Mouse (Mus musculus): ENCODE measurements around the gene Exoc4. TPM values are rescaled to one million over a fixed set of nuclear protein-coding genes. Genes with fewer than 3 reads are reported as not detected.

Gene Exoc4
- total RNA-seq, 2 experiments from 2014 or later: 40.0 to 49.3 TPM

DNA sequence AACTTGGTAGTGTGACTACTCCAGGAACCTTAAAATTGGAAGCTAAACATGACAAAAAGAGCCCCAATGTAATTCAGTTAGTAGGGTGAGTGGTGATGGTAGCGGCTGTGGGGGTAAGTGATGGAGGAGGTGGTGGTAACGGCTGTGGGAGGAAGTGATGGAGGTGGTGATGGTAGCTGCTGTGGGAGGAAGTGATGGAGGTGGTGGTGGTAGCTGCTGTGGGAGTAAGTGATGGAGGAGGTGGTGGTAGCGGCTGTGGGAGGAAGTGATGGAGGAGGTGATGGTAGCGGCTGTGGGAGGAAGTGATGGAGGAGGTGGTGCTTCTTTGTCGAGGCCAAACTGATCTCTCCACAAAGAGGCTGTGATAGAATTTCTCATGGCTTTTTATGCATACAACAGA, 369.7 kb downstream of the Exoc4 start:
- ATAC-seq (replicated peaks; ENCODE audit: poor library complexity): no peak

DNA sequence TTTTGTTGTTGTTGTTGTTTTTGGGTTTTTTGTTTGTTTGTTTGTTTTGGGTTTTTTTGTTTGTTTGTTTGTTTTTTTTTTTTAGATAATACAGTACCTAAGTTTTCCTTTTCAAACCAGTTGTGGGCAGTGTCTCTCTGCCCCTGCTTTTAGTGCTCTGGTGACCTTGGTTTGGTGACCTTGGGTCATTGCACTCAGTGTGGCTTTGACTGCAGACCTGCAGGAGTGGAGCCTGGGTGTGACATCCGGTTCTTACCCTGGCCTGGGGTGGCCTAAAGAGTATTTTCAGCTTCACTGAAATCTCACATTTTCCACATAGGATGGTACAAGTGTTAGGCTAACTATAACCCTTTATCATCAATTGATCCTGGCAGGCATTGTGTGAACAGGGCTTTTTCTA, 371.8 kb downstream of the Exoc4 start:
- ATAC-seq (replicated peaks; ENCODE audit: poor library complexity): no peak

DNA sequence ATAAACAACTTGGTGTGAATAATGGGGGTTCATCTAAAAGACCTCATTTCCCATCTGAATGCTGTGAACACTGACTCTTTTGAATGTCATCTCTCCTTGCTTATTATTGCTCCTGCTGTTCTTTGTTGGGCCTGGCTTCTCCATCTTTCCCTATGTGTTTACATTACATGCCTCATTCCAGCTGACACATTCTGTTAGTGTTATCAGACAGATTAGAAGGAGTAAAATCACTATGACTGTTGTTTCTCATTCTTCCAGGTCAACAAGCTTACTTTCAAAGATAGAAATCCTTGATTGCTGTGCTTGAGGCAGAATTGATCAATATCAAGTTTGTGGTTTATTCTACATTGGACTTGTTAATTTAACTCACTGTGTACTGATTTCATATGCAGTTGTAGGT, 377.0 kb downstream of the Exoc4 start:
- no peak for ATAC-seq (replicated peaks; ENCODE audit: poor library complexity)

DNA sequence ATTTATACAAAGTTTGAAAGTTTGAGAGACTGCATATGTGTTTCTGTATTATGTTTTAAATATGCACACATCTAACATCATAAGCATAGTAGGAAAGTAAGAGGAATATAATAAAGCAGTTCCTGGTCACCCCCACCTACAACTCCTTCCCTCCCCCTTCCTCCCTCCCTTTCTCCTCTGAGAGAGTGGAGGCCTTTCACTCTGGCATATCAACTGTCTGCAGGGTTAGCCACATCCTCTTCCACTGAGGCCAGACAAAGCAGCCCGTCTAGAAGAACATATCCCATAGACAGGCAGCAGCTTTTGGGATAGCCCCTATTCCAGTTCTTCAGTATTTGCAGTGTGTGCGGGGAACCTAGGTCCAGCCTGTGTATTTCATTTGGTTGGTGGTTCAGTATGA, 382.2 kb downstream of the Exoc4 start:
- ATAC-seq (replicated peaks; ENCODE audit: poor library complexity): no peak

DNA sequence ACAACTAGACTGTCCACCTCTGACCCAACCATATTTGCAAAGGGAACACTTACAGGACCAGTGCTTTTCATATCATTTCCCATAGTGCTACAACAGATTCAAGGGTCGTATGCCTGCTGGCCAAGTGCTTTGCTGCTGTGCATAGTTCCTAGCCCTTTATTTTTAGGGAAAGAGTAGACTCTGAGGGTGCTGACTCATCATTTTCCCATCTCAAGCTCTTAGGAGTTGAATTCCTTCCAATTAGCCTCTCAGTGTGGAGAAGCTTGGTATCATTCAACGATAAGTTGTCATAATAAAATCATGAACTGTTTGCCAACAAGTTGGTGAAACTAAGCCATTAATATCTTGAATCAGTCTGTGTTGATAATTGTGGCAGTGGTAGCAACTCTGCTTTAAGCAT, 388.3 kb downstream of the Exoc4 start:
- no peak for ATAC-seq (replicated peaks; ENCODE audit: poor library complexity)

DNA sequence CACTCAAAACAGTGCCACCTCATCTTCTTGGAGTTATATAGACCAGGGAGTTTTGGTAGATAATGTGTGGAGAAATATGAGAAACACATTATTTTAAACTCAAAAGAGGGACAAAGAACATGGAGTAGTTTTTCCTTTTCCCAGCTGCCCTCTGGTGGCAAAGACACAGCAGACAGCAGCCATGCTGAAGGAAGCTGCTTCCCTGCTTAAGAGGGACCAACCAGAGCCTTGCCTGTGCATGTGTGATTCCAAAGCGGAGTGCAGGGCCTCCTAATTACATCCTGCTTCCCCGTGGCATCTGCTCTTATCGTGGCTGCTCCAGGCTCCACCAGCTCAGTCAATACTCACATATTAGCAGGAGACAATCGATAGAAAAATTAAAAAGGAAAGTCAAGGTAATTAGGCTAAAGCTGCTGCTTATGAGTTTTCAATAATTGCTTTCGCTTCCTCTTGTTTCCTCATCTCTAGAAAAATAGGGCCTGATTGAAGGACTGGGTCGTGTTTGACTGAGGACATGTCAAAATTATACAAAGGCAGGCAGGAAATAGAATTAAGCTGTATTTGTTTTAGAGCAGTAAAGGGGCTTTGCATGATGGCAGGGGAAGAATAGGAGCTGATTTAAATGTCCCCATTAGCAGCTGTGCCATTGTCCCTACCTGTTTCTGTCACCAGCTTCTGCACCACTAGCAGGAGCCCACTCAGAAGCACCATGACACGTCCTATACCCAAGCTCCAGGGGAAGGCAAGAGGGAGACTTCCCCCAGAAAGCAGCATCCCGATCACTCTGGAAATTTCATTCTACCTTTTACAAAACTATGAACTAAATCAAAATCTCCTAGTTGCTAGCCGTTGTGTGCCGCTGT, 433.1 kb downstream of the Exoc4 start:
- no peak for ATAC-seq (replicated peaks; ENCODE audit: poor library complexity)

DNA sequence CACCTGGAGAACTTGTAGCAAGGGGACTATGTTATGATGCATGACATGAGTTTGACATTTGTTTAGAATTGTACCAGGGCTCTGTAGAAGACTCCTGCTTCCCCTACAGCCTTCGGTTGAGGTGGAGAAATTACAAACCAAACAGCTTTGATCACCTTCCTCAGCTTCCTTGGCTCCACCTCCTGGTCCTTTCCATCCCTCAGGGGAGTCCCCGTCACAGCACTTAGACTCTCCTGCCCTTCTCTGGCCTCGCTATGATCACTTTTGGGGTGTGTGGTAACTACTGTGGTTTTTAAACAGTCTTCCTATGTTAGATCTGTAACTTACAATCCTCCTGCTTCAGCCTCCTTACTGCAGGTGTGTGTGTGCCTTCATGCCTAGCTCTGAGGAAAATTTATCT, 434.6 kb downstream of the Exoc4 start:
- ATAC-seq (replicated peaks; ENCODE audit: poor library complexity): no peak

DNA sequence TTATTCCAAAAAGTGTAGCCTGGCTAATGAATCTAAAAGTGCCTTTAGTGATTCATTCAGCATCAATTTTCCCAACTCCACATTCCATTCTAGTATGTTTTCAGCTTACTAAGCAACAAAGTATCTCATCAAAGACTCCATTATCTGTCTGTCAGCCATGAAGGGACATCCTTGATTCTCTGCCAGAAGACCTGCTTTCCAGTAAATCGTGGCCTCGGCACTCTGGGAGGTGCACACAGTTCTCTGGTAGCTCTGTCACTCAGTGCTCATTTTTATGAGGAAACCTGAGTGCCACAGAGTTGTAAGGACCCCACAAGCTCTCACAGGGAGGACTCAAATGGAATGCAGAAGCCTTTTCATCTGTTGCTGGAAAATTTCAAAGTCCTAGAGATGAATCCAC, 436.4 kb downstream of the Exoc4 start:
- ATAC-seq (replicated peaks; ENCODE audit: poor library complexity): no peak

DNA sequence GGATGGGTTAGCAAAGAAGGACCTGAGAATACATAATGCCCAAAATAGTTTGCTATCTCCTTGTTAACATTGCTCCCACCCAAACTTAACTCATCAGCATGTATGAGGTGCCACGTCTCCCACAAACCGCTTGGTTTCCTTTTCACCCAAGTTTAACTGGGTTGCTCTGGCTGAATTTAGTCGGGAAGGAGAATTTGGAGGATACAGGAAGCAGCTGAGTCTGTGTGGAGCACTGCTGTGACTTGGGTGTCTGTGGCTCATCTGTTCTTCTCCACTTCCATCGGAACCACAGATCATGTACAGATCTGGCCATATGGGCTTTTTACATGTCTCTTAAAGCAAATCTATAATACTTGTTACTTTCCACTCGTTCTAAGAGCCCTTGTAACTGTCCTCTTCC, 441.7 kb downstream of the Exoc4 start:
- ATAC-seq (replicated peaks; ENCODE audit: poor library complexity): no peak

DNA sequence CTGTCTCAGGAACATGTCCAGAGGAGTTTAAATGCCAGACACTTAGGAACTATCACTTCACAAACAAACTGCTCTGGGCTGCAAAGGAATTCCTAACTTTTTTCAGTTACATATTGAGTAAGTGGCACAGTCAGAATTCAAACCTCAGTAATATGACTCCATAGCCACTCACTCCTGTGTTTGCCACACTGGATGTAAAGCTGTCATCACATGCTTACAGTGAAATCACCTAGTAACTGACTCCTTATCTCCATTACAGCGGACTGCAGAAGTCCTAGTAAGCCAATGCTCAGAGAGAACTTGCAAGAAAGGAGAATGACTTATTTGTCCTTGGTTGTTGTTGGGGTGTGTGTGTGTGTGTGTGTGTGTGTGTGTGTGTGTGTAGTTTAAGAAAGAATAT, 448.1 kb downstream of the Exoc4 start:
- ATAC-seq (replicated peaks; ENCODE audit: poor library complexity): no peak

DNA sequence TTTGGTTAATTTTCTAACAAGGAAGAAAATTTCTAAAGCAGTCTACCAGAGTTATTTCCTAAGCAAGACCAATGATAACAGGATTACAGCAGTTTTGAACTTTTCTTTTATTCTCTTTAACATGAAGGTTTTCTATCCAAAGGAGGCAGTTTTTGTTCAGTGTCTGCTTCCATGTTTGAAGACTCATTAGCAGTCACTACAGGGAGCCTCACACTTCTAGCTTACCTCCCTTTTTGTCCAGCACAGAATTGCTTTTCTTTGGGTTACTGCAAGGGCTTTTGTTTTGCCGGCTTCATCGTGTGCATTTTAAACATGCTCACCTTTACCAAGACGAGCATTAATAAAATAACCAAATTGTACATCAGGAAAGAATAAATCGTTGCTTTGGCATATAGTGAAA, 460.0 kb downstream of the Exoc4 start:
- ATAC-seq (replicated peaks; ENCODE audit: poor library complexity): no peak

DNA sequence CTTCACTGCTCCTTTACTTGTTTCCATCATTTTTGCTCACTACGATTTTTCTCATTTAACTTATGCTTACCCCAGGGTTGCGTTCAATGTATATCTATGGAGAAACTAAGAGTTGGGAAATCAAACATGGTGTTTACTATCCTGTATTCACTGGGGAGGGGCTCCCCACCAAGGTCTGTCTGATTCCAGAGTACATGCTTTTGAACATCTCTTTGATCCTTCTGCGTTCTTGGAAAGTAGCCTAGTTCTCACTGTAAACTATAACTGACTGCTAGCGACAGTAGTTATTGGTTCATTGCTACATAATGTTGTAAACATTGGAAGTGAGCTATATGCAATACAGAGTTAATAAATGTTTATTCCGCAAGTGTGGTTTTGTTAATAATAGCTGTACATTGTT, 460.5 kb downstream of the Exoc4 start:
- no peak for ATAC-seq (replicated peaks; ENCODE audit: poor library complexity)

DNA sequence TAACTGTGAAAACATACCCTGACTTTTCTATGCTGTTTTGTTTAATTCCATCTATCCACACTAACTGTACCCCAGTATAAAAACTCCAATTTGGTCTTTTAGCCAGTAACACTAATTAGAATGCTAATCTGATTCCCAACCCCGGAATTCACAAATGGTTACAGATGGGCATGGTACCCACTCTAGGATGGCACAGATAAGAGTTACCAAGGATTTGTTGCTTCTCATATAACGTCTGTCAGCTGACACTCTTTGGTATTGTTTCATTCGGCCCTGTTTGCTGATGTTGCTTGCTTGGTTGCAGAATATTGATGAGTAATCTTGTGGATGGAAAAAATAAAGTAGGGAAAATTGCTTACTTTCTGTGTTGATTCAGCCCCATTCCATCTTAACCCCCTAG, 462.9 kb downstream of the Exoc4 start:
- ATAC-seq (replicated peaks; ENCODE audit: poor library complexity): no peak

DNA sequence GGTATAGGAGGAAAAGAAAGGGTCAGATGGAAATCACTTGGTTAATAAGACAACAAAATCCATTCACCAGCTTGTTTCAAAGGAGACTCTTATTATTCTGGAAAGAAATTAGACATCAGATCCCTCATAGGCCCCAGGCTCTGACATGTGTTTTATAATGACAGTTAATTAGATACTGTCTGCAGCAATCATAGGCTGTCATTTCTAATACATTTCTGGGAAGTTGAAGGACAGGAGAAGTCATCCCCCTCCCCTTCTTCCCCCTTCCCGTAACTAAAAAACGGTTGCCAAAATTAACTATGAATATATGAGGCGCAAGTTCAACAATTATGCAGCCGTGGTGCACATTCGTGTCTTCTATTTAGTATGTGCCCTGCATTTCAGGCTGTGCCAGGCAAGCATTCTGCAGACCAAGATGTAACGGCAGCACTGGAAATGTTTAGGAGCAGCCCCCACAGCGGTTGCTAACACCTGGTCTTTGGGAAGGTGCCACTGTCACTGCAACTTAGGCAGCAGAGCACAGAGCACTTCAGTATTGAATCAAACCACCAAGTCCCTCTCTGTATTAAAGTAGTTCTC, 463.7 kb downstream of the Exoc4 start:
- ATAC-seq (replicated peaks; ENCODE audit: poor library complexity): no peak

DNA sequence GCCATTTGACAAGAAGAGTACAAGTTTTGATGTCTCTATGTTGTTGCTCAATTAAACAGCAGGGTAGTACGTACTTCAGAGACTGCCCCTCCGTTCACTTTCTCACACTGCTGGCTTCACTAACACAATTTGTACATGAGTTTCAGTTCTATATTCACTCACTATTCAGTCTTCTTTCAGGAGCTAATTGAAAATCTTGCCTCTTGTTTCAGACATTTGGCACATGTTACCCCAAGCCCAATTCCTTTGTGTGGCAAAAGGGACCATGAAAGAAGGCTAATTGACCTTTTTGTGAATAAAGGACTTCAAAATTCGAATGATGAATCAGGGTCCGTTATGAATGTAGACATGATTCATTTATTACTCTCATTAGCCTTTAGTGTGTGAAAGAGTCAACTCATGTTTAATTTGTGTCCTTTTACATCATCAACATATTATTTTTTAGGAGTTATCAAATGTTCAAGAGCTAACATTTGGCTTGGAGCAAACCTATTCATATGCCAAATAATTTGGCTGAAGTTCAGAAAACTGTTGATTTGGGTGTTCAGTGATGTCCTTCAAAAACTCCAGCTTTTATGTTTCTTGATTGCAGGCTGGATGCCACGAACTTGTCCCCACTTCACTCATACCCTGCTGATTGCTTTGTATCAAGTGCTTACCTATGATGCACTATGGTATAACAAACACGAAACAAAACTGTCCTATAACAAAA, 467.5 kb downstream of the Exoc4 start:
- ATAC-seq (replicated peaks; ENCODE audit: poor library complexity): no peak

DNA sequence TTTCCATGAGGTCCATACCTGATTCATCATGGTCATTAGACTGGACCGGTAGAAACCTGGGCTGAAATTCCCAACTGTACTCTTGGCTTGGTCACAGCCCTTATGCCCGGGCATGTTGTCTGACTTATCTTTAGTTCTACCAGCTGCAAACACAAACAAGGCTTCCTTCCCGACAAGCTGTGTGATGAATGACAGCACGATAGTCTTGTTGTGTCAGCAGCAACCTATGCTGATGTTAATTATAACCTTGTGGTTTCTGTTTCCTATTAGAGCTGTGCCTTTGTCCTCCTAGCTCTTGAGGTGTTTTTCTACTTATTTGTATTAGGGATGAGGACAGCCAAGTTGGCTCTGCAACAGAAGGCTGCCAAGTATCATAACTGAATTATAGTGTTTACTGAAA, 472.3 kb downstream of the Exoc4 start:
- no peak for ATAC-seq (replicated peaks; ENCODE audit: poor library complexity)

DNA sequence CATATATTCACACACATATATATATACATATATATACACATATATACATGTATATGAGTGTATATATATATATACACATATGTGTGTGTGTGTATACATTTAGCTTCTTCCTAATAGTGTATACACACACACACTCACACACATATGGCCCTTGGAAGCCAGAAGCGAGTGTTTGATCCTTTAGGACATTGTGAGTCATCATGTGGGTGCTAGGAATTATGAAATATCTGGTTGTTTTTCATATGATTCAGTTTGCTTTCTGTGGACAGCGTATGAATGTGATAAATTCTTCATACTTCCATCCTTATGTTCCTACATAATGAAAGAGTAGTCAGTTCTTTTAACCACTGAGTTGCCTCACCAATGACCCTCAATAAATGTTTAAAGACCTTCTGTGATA, 473.9 kb downstream of the Exoc4 start:
- no peak for ATAC-seq (replicated peaks; ENCODE audit: poor library complexity)

DNA sequence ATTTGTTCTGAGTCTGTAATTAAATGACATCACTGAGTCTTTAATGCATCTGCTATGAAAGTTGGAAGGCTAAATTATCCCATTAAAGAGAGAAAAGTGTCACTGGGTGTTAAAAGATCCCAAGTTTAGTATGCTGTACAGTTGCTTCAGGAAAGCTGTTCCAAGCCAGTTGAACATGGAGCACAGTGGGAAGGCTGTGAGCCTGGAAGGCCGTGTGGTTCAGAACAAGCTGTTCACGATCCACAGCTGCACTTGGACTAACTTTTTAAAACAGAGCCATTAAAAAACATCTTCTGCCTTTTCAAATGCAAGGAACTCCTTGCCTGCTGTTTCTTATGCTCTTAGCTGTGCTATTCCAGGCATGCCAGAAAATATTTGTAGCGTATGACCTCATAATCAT, 475.7 kb downstream of the Exoc4 start:
- ATAC-seq (replicated peaks; ENCODE audit: poor library complexity): no peak

DNA sequence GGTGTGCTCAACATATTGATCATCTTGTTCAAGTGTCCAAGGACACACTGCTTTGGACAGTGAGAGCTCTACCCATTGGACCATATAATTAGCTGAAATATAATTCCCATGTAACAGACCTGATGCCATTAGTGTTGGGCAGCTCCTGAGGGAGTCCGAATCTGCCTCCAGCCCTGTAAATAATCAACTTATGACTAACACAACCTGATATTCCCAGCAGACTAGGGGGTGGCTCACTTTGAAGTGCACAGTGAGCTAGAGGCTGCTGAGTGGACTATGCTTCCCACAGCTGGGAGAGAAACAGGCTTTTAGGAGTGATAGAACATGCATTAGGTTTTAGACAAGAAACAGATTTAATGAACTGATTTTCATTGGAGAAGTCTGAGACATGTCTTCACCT, 478.4 kb downstream of the Exoc4 start:
- no peak for ATAC-seq (replicated peaks; ENCODE audit: poor library complexity)

DNA sequence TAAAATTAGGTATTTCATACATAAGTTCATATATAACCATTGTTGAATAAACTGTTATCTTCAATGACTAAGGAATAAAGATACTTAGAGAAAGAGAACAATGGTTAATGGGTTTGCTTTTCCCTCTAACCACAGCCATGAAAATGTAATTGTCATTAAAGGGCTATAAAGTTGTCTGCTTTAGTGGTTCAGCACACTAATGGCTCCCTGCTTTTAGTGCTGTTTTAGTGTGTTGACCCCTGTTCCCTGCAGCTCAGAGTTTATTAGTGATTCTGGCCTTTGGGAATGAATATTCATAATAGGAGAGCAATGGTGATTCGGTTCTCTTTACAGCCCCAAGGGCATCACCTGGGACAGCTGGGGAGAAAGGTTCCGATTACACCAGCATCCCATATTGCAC, 483.3 kb downstream of the Exoc4 start:
- no peak for ATAC-seq (replicated peaks; ENCODE audit: poor library complexity)

DNA sequence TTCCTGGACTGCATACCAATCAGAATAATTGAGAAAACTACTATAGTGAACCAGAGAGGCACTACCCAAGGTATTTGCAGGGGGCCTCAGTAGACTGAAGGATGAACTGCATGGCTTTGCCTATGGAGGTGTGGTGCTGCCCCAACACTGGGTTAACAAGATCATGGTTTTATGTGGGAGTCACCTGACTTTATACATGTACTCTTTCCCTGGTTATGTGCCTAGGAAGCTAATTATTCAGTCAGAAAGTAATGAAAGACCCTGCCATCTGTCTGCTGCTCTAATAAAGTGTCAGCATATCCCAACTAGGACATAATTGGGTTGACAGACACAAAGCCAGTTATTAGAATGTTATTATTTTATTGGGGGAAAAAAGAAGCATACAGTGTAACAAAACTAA, 484.7 kb downstream of the Exoc4 start:
- ATAC-seq (replicated peaks; ENCODE audit: poor library complexity): no peak

DNA sequence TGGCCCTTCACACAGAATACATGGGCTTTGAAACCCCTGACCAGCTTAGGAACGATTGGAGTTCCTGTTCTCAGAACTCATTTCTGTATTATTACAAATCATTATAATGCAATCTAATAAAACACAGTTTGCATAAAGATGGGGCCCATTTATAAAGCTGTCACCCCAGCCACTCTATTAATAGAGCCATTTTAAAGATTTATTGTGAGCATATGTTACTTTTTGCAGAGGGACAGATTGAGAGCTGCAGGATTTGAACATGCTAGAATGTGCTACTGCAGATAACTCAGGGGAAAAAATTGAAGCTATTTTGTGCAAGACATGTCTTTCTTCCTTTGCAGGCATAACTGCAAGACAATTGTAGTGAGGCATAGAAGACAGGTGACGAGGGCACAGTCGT, 485.1 kb downstream of the Exoc4 start:
- no peak for ATAC-seq (replicated peaks; ENCODE audit: poor library complexity)

All from megakaryocyte progenitor cell, adult 5-6 weeks (primary cell).